Mouse (Mus musculus): ENCODE data around the gene Tnfsf12.

The Tnfsf12 gene

DNA sequence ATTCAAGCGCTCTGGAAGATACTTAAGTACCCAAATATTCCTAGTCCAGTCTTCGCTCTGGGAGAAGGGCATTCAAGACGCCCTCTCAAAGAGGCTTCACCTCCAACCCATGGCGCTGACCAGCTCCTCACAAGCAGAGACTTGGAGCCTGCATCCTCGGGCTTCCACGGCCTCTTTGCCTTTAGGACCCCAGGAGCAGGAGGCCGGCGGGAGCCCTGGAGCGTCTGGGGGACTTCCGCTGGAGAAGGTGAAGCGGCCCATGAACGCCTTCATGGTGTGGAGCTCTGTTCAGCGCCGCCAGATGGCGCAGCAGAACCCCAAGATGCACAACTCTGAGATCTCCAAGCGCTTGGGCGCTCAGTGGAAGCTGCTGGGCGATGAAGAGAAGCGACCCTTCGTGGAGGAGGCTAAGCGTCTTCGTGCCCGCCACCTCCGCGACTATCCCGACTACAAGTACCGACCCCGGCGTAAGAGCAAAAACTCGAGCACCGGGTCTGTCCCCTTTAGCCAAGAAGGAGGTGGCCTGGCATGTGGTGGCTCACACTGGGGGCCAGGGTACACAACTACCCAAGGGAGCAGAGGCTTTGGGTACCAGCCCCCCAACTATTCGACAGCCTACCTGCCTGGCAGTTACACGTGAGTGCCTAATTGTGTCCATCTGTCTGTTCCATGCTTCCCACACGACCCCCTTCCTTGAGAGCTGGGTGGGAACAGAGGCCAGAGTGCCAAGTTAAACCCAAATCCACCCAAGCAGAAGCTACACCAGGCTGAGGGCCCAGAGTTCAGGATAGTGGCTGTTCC lies 40.2 kb downstream of the Tnfsf12 start, which contains the start of gene Sox15:
TSS of gene Sox15 (plus strand) at position 51 of the 801 bp plus-strand sequence.
- DNase-seq (ENCODE audit: low spot score), result peak; percentile 82

- DNase-seq (ENCODE audit: low spot score), result no peak
Measured at GRCm38 (mm10) chr11:69654760-69655159, 40.9 kb downstream of the Tnfsf12 start.

GRCm38 (mm10) chr11:69653399-69653798 lies 42.2 kb downstream of the Tnfsf12 start:
- DNase-seq (ENCODE audit: low spot score), result no peak

DNA sequence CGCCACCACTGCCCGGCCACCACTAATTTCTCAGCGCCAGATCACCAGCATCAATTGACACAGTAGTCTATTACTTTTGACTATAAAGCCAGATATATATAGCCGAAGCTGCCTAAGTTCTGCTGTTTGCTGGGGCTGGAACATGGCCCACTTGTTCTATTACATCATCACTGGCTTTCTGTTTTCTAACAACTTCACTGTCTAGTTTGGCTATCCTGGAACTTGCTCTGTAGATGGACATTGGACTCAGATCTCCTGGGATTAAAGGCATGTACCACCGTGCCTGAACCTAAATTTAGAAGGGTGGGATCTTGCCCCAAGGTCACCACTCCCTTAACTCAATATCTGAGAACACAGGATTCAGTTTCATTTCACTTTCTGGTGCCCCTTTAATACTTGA lies 49.8 kb downstream of the Tnfsf12 start:
- no peak for DNase-seq (ENCODE audit: low spot score)

Data from layer of hippocampus, adult 11-12 months (tissue).